Mouse (Mus musculus) thymus, postnatal 10 days (tissue): ENCODE data around the gene Slamf8.

ENCODE experiments used
- DNase-seq, 2 experiments: peaks; one replicate each; pipeline ENCODE4 v3.0.0; 2021; ENCODE audit warnings: low spot score in 2 of 2

Slamf8 gene

DNA sequence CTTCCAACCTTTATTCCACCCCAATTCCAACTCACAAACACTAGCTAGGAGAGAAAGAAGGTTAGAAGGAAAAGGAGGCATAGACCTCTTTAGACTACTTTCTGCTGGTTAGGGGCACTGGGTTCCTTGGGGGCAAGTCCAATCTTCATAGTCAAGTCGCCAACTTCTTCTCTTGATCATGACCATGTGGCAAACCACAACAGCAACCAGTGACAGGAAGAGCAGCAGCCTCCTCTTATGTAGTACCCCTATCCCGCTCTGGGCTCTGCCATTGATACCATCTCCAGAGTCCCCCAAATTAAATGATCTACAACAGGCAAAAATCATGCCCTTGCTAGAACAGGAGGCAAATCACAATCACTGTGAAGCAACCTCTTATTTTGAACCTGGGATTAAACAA, 3.6 kb upstream of the Slamf8 start:
- DNase-seq: no peak

DNA sequence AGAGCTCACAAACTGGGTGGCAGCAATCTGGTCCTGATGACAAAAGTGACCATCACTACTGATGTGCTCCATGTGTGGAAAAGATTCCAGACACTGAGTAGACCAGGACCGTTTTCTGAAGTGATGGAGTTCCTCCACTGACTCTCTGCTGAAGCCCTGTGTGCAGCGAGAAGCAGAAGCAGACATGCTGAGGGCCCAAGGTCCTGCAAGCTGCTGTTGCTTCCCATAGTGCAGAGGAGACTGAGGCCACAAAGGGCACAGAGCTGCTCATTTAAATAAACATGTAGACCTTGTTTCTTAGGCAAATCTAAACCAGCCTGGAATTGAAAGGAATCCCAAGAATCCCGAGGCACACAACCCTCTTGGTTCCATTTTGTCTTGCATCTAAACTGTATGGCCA, 3.0 kb upstream of the Slamf8 start:
- no peak for DNase-seq

GRCm38 (mm10) chr1:172585612-172586567, 4.5 kb downstream of the Slamf8 start:
- DNase-seq: no peak

- DNase-seq: no peak
These were observed 5.3 kb downstream of the Slamf8 start for GRCm38 (mm10) chr1:172585026-172585425.

GRCm38 (mm10) chr1:172584271-172584670, 6.1 kb downstream of the Slamf8 start:
- no peak for DNase-seq

GRCm38 (mm10) chr1:172582436-172582835, 7.9 kb downstream of the Slamf8 start:
- no peak for DNase-seq

DNA sequence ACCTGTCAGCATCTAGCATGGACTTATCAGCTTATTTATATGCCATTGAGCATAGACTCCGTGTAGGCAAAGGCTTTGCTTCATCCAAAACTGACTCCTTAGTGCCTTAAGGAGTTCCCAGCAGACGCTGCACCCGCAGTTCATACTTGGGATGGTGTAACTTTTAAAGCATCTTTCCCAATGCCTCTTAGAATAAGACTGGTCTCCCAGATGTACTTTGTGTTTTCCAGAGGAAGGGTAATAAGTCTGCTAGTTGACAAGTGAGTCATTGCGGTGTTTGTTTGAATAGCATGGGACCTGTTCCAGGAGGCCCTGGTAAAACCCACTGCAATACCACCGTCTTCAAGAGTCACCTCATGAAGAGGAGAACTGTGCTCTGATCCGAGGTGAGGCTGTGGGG, 10.3 kb downstream of the Slamf8 start:
- no peak for DNase-seq

- DNase-seq: no peak
These were observed 22.6 kb downstream of the Slamf8 start for GRCm38 (mm10) chr1:172567758-172568157.

- DNase-seq: no peak
These were observed 24.2 kb downstream of the Slamf8 start for GRCm38 (mm10) chr1:172566131-172566530.

DNA sequence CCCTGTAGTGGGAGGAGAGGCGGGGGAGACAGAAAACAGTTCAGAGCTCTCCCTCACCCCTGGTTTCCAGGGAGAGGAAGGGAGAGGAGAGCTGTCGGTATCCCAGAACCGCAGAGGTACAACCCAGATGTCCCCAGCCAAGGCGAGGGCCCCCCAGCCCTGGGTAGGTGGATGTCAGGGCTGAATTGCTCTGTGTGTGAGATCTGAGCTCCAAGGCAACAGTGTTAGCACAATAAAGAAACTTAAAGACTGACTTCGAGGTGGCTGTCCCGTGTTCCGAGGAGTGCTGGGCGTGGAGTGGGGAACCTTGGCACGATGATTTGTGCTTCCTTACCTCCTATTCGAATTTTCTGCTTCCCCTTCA, 26.9 kb downstream of the Slamf8 start:
- no peak for DNase-seq

- peak; percentile 25 to 47 for DNase-seq
These were observed 27.5 kb downstream of the Slamf8 start for GRCm38 (mm10) chr1:172562641-172563464.

DNA sequence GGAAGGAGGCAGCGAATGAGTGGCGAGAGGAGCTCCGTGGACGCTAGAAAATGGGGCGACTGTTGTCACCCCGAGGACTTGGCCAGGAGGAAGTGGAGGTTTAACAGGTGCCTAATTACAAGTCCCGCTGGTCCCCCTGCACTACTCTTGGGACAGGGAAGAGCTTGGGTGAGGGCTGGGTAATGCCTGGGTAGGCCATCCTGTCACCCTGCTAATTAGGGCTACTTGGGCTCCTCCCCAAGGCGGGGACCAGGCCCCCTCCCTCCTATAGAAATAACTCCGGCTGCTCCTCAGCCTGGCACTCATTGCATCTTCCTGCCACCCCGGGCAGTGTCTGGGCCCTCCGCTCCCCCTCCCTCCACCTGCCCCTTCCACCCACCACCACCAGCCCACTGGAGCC, 34.7 kb downstream of the Slamf8 start, which contains the start of gene Vsig8:
Gene Vsig8, plus strand, starts transcription at position 301 of the 400 bp plus-strand sequence.
- DNase-seq: no peak

DNA sequence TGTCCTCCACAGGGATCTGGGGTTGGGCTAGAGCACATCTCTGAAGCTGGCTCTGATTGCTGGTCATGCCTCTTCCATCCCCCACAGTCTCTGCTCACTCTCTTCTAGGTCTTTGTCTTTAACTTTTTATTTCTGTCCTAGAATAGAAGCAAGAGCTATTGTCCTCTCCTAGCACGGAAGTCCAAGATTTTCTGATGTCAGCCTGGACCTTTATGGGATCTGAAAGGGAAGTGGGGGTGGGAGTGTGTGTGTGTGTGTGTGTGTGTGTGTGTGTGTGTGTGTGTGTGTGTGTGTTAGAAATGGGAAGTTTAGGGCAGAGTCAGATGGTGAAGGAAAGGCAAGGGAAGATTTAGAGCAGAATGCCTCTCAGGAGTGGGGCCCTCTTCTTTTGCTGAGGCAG, 37.7 kb downstream of the Slamf8 start:
- no peak for DNase-seq

DNA sequence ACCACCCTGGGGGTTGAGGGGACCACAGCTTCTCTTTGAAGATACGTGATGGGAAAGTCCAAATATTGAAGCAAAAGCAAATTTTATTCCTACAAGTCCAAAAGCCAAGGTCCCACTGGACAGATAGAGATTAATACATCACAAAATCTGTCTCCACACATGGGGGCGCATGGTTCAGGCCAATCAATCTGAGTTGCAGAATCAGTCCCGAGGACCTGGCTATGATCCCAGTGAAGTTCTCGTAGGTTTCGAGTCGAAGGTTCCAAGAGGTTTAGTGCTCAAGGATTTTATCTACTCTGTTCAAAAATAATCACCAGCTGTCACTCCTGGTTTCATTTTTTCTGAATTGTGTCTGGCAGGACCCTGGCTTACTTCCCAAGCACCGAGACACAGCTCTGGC, 39.4 kb downstream of the Slamf8 start:
- DNase-seq: no peak

DNA sequence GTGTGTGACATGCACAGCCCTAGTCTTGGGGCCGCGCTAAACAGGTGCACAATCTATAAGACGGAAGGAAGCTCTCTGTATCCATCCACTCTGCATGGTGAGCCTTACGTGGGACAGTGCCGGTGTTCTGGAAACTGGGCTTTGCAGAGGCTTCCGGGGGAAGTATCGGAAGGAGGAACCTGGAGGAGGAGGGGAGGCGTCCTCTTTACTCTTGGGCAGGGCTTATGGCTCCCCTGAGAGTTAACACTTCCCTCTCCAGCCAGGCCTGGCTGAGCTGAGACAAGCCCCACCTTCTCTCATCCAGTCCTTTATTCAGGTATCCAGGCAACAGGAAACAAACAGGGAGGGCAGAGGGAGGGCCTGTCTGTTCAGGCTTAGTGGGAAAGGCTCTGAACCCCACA, 39.8 kb downstream of the Slamf8 start:
- no peak for DNase-seq

DNA sequence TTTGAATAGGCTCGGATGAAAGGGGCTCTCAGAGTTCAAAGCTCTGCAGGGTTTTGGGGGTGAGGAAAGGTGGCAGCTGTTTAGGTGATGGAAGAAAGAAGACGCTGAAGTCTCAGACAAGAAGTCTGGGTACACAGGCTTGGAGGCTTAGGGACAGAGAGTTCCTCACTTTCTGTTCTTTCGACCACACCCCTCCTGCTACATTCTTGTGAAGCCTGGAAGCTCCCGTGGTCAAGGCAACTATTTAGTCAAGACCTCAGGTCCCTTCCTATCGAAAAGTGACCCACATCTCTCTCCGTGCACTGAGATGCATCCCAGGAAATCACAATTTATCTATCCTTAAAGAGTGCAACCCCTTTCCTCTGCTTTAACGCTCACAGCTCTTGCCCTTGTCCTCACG, 40.7 kb downstream of the Slamf8 start:
- no peak for DNase-seq

GRCm38 (mm10) chr1:172549314-172549713, 41.1 kb downstream of the Slamf8 start:
- DNase-seq: no peak

DNA sequence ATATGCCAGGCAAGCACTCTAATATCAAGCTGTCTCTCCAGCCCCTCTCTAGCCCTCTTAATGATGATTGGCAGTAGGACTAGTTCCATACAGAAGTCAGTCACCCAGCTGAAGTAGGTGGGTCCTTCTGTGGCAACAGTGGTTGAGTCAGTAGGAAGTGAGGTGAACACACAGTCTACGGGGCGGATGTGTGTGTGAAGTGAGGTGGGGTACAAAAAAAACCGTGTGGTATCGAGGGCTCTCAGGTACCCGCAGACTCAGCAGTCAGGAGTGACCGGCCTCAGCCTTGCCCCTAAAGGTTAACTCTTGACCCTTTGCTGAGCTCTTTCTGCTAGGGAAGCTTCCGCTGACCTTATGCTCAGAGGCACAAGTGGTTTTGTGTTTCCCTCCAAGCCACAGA, 41.9 kb downstream of the Slamf8 start:
- DNase-seq: peak in 1 of 2 experiments; percentile 31

GRCm38 (mm10) chr1:172546062-172546461, 44.3 kb downstream of the Slamf8 start:
- DNase-seq: no peak

GRCm38 (mm10) chr1:172540283-172540820, 50.0 kb downstream of the Slamf8 start:
- no peak for DNase-seq

DNA sequence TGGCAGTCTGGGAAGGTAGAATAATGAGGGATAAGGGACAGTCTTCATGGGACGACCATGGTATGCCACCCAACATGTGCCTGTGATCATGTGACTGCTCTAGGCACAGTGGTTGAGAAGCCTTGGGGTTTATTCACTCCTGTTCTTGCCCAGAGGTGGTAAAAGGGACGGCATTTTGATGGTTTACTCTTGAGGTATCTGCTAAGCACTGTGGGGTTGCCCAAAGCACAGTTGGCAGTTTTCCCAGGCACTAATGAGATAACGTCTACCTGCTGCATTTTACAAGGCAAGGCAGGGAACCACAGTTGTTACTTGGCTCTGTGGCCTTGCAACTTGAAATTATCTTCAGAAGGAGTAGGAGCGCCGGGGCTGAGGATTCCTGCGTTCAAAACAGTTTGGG, 50.5 kb downstream of the Slamf8 start:
- no peak for DNase-seq

DNA sequence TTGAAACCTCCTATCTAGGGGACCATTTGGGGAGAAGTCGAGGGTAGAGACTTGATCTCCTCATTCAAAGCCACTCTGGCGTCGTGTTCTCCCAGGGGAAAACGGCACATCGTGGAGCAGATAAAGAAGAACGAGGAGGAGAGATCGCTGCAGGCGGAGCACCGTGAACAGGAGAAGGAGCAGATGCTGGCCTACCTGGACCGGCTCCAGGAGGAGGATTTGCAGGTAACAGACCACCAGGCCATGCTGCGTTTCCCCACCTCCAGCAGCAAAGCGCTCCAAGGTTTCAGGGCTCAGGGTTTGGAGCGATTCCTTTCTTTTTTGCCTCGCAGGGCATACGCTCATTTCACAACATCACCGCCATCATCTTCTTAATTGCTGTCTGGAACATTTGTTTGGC, 55.3 kb downstream of the Slamf8 start:
- no peak for DNase-seq
